9 mouse cellular contexts compared by ENCODE assay signal in genomic region chr5:137122686-137123193, GRCm38 (mm10). TPM values are rescaled to one million over a fixed set of nuclear protein-coding genes. Genes with fewer than 3 reads are reported as not detected.
A peak's percentile ranks its signal among the peaks of the same experiment; 100 is the strongest.
DNase-seq lines count a peak whose midpoint lies in the region; ATAC-seq and TF ChIP-seq lines count a peak whose summit lies in the region.
"Had no signal": no experiment of that assay in that cellular context is flagged by ENCODE, and none has a peak within 500 bp of the region (broad histone marks: within the 10 kb centered on the region; RNA-seq: fewer than 3 reads in every experiment).

No protein-coding gene starts in this region.

- peak; percentile 75 for DNase-seq in 416B (ENCODE audit: low read depth)
- peak; percentile 89 for DNase-seq in adrenal gland, postnatal 14 days
- DNase-seq in embryonic facial prominence, embryonic 11.5 days (ENCODE audit: low spot score) = peak; percentile 81
- peak; percentile 77 to 78 for DNase-seq in heart, adult 2 months
- peak; percentile 80 for DNase-seq in kidney, adult 2 months
- DNase-seq in limb, embryonic 14.5 days (ENCODE audit: low spot score) = peak; percentile 68
- peak; percentile 42 to 63 for DNase-seq in monocyte, adult 2 months (ENCODE audit: low read depth in 1 of 2, low spot score in 2 of 2)
- peak; percentile 77 to 90 for DNase-seq in spleen, postnatal 4 days (ENCODE audit: low spot score in 2 of 2)

- no peak overlapping the region for H3K4me3 ChIP-seq in embryonic facial prominence, embryonic 11.5 days (ENCODE audit: low read depth, low read length)
- H3K4me3 ChIP-seq in heart, adult 2 months = no peak overlapping the region
- H3K4me3 ChIP-seq in kidney, adult 2 months (ENCODE audit: insufficient read depth, low read depth, low read length) = no peak overlapping the region
- no peak overlapping the region for H3K4me3 ChIP-seq in limb, embryonic 14.5 days (replicated peaks; ENCODE audit: low read length)

- 11% methylated on average over 14 of the region's 14 CpGs for WGBS in embryonic facial prominence, embryonic 11.5 days
- WGBS in heart, adult 2 months = 10% methylated on average over 14 of the region's 14 CpGs
- WGBS in kidney, adult 2 months = 16% methylated on average over 14 of the region's 14 CpGs
- WGBS in limb, embryonic 14.5 days = 13% methylated on average over 14 of the region's 14 CpGs

- peak; percentile 47; the same call in 1 of the 2 replicates for ATAC-seq in embryonic facial prominence, embryonic 11.5 days (replicated peaks; ENCODE audit: insufficient number of reproducible peaks, low FRiP score, low TSS enrichment, low read depth)
- ATAC-seq in limb, embryonic 14.5 days (ENCODE audit: low FRiP score, low read depth) = peak; percentile 67

- no peaks in the 10 kb centered on the region for H3K9me3 ChIP-seq in embryonic facial prominence, embryonic 11.5 days (replicated peaks; ENCODE audit: control insufficient read depth, low read length)
- H3K9me3 ChIP-seq in limb, embryonic 14.5 days (ENCODE audit: control insufficient read depth, low read length) = no peaks in the 10 kb centered on the region

- intact Hi-C loops in heart, adult 2 months (cut with DNase I) = loop anchor here (2.0 kb wide), 1 partner anchor 164 kb away; the partner anchor contains the start of gene Ache

- TF ChIP-seq EP300 in heart, adult 2 months (IDR thresholded peaks at IDR 0.05; ENCODE audit: insufficient read depth, low read depth, low read length) = 0 out of 2 replicates have a peak, but pooled peaks have one; percentile 36

- no peaks in the 10 kb centered on the region for H3K79me2 ChIP-seq in heart, adult 2 months (replicated peaks; ENCODE audit: control insufficient read depth, insufficient read depth, low read length)

- H3K27me3 ChIP-seq in embryonic facial prominence, embryonic 11.5 days (ENCODE audit: control insufficient read depth, insufficient read depth, low read length) = no peaks in the 10 kb centered on the region
- no peaks in the 10 kb centered on the region for H3K27me3 ChIP-seq in heart, adult 2 months (ENCODE audit: control insufficient read depth, insufficient read depth, low read length)
- no peaks in the 10 kb centered on the region for H3K27me3 ChIP-seq in kidney, adult 2 months (replicated peaks; ENCODE audit: control insufficient read depth, insufficient read depth, low read length)
- H3K27me3 ChIP-seq in limb, embryonic 14.5 days (ENCODE audit: control insufficient read depth, insufficient read depth, low read length) = no peaks in the 10 kb centered on the region

- no peak overlapping the region for H3K4me2 ChIP-seq in embryonic facial prominence, embryonic 11.5 days (ENCODE audit: low read depth, low read length)
- H3K4me2 ChIP-seq in limb, embryonic 14.5 days (replicated peaks; ENCODE audit: low read depth, low read length, severe bottlenecking) = 0 out of 2 replicates have a peak overlapping the region, but pooled peaks have one; percentile 9

- no peak overlapping the region for H3K27ac ChIP-seq in embryonic facial prominence, embryonic 11.5 days (replicated peaks; ENCODE audit: low read depth, low read length)
- peak overlapping the region; percentile 65 for H3K27ac ChIP-seq in heart, adult 2 months
- no peak overlapping the region for H3K27ac ChIP-seq in kidney, adult 2 months (ENCODE audit: insufficient read depth, low read depth, low read length)
- no peak overlapping the region for H3K27ac ChIP-seq in limb, embryonic 14.5 days (replicated peaks; ENCODE audit: low read depth, low read length)

- TF ChIP-seq POLR2A in heart, adult 2 months (IDR thresholded peaks at IDR 0.05; ENCODE audit: insufficient read depth, low read depth, low read length) = no peak
- no peak for TF ChIP-seq POLR2A in kidney, adult 2 months (IDR thresholded peaks at IDR 0.05; ENCODE audit: low read depth, low read length)
- no peak for TF ChIP-seq POLR2A in limb, embryonic 14.5 days (IDR thresholded peaks at IDR 0.05; ENCODE audit: borderline replicate concordance, extremely low read depth, insufficient read depth, insufficient read length)

- no peaks in the 10 kb centered on the region for H3K36me3 ChIP-seq in embryonic facial prominence, embryonic 11.5 days (replicated peaks; ENCODE audit: control insufficient read depth, insufficient read depth, low read depth, low read length)
- H3K36me3 ChIP-seq in heart, adult 2 months (ENCODE audit: control insufficient read depth, insufficient read depth, low read length) = no peaks in the 10 kb centered on the region
- no peaks in the 10 kb centered on the region for H3K36me3 ChIP-seq in kidney, adult 2 months (ENCODE audit: control insufficient read depth, insufficient read depth, low read length)
- no peaks in the 10 kb centered on the region for H3K36me3 ChIP-seq in limb, embryonic 14.5 days (ENCODE audit: control insufficient read depth, insufficient read depth, low read length)

- no peak; the same call in none of the 2 replicates for TF ChIP-seq CTCF in heart, adult 2 months (IDR thresholded peaks at IDR 0.05)
- TF ChIP-seq CTCF in kidney, adult 2 months (conservative IDR thresholded peaks at IDR 0.05; ENCODE audit: insufficient read depth, insufficient read length, low read depth, low read length) = peak; percentile 88

- H3K4me1 ChIP-seq in embryonic facial prominence, embryonic 11.5 days (ENCODE audit: control insufficient read depth, insufficient read depth, low read length) = no peaks in the 10 kb centered on the region
- peaks cover 1% of the 10 kb centered on the region; the same call in 1 of the 2 replicates for H3K4me1 ChIP-seq in heart, adult 2 months (ENCODE audit: control insufficient read depth, insufficient read depth, low read length)
- H3K4me1 ChIP-seq in kidney, adult 2 months (ENCODE audit: control insufficient read depth, insufficient read depth, low read length) = no peaks in the 10 kb centered on the region
- peaks cover 4% of the 10 kb centered on the region; the same call in 1 of the 2 replicates for H3K4me1 ChIP-seq in limb, embryonic 14.5 days (ENCODE audit: control insufficient read depth, insufficient read depth, low read length)

- no peak overlapping the region for H3K9ac ChIP-seq in embryonic facial prominence, embryonic 11.5 days (replicated peaks; ENCODE audit: low read length)
- H3K9ac ChIP-seq in heart, adult 2 months (ENCODE audit: low read depth, low read length) = no peak overlapping the region
- no peak overlapping the region for H3K9ac ChIP-seq in limb, embryonic 14.5 days (ENCODE audit: low read depth, low read length, severe bottlenecking)

RNA-seq across cellular contexts. Expression of gene Trim56, which starts 6.7 kb away (rescaled TPM):
- total RNA-seq in adrenal gland, postnatal 14 days (2021) = 38.1 and 39.8 TPM in 2 replicates
- 3.6 and 4.6 TPM in 2 replicates for polyA plus RNA-seq in embryonic facial prominence, embryonic 11.5 days (2014; fragmentation: Nextera tagmentation; extraction: Ambion mirVana)
- total RNA-seq in heart, adult 2 months (2021) = 10 to 100 TPM; 19.0 to 22.2 TPM
- polyA plus RNA-seq in heart, adult 2 months (2012; rRNA removed) = 6.9 and 7.5 TPM in 2 replicates
- polyA plus RNA-seq in kidney, adult 2 months (2012; rRNA removed) = 10.2 and 14.4 TPM in 2 replicates
- 3.1 and 4.0 TPM in 2 replicates for polyA plus RNA-seq in limb, embryonic 14.5 days (2012; rRNA removed)
- polyA plus RNA-seq in limb, embryonic 14.5 days (2014; fragmentation: Nextera tagmentation; extraction: Ambion mirVana) = 9.1 and 9.5 TPM in 2 replicates

RNA-seq across cellular contexts. Expression of gene Muc3, which starts 26.4 kb away (rescaled TPM):
- total RNA-seq in adrenal gland, postnatal 14 days (2021) = not detected in 2 replicates
- not detected in 2 replicates for polyA plus RNA-seq in embryonic facial prominence, embryonic 11.5 days (2014; fragmentation: Nextera tagmentation; extraction: Ambion mirVana)
- not detected for total RNA-seq in heart, adult 2 months (2021)
- polyA plus RNA-seq in heart, adult 2 months (2012; rRNA removed) = not detected in 2 replicates
- polyA plus RNA-seq in kidney, adult 2 months (2012; rRNA removed) = not detected in 2 replicates
- polyA plus RNA-seq in limb, embryonic 14.5 days (2012; rRNA removed) = not detected in 2 replicates
- not detected in 2 replicates for polyA plus RNA-seq in limb, embryonic 14.5 days (2014; fragmentation: Nextera tagmentation; extraction: Ambion mirVana)
- total RNA-seq: adrenal gland, postnatal 4 days had no signal

RNA-seq across cellular contexts. Expression of gene Serpine1, which starts 50.7 kb away (rescaled TPM):
- total RNA-seq in adrenal gland, postnatal 14 days (2021) = 2.0 and 2.6 TPM in 2 replicates
- 0.17 TPM in 1 of 2 replicates, not detected in the other for polyA plus RNA-seq in embryonic facial prominence, embryonic 11.5 days (2014; fragmentation: Nextera tagmentation; extraction: Ambion mirVana)
- total RNA-seq in heart, adult 2 months (2021) = 10 to 100 TPM; 24.0 to 29.6 TPM
- 21.9 and 41.8 TPM in 2 replicates for polyA plus RNA-seq in heart, adult 2 months (2012; rRNA removed)
- 1.1 and 2.1 TPM in 2 replicates for polyA plus RNA-seq in kidney, adult 2 months (2012; rRNA removed)
- polyA plus RNA-seq in limb, embryonic 14.5 days (2012; rRNA removed) = 3.9 and 4.5 TPM in 2 replicates
- polyA plus RNA-seq in limb, embryonic 14.5 days (2014; fragmentation: Nextera tagmentation; extraction: Ambion mirVana) = 0.40 and 0.48 TPM in 2 replicates
